Mouse (Mus musculus): Measurements from ENCODE around the gene Cdk18. TPM values are rescaled to one million over a fixed set of nuclear protein-coding genes. Genes with fewer than 3 reads are reported as not detected.

Gene Cdk18
- polyA plus RNA-seq, 1 experiment from 2014 or later = 0.82 TPM

DNA sequence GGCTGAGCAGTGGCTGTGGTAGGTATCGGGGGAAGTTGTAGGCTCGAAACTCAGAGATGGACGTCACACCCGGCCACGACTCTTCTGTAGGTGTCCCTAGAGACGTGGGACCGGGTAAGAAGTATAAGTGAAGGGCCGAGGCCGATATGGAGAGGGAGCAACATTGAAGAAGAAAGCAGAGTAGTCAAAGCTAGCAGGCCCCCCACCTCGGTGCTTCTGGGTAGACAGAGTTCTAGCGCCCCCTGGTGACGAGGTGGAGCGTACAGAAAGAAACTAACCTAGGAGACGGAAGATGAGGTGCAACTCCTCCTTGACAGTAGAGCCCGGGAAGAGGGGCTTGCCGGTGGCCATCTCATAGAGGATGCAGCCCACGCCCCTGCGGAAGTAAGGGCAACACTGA is 22.9 kb downstream of the Cdk18 start:
- Histone ChIP-seq H3K4me3 (ENCODE audit: low read depth, low read length) (no peak overlapping the region), H3K9ac (ENCODE audit: low read depth, low read length) (no peak overlapping the region), H3K4me2 (replicated peaks; ENCODE audit: low read depth, low read length) (no peak overlapping the region), H3K4me1 (replicated peaks; ENCODE audit: control insufficient read depth, insufficient read depth, low read length) (no peaks in the 10 kb centered on the region), H3K36me3 (ENCODE audit: control insufficient read depth, insufficient read depth, low read length) (no peaks in the 10 kb centered on the region), H3K9me3 (ENCODE audit: control insufficient read depth, low read length) (no peaks in the 10 kb centered on the region), H3K27ac (ENCODE audit: low read depth, low read length) (no peak overlapping the region), H3K27me3 (ENCODE audit: control insufficient read depth, insufficient read depth, low read length) (no peaks in the 10 kb centered on the region)
- WGBS = 24% methylated on average over 18 of the region's 18 CpGs
- DNase-seq (ENCODE audit: low spot score) (peak; percentile 80), ATAC-seq (ENCODE audit: low FRiP score) (no peak)

DNA sequence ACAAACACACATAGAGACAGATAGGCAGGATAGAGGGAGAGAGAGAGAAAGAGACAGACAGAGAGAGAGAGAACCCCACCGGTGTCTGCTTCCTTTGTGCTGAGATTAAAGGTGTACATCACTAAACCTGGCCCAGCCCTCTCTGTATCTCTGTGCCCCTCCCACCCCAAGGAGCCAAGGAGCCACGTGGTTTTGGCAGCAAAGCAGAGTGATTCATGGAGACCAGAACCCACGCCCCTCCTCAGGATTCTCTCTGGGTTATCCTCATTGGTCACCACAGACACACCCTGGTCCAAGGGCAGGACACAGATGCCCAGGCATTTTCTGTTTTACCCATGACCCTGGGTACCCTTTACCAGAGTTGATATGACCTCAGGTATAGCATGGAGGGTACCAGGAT is 26.4 kb downstream of the Cdk18 start:
- Histone ChIP-seq H3K27me3 (ENCODE audit: control insufficient read depth, insufficient read depth, low read length) (no peaks in the 10 kb centered on the region), H3K4me3 (ENCODE audit: low read depth, low read length) (no peak overlapping the region), H3K36me3 (ENCODE audit: control insufficient read depth, insufficient read depth, low read length) (no peaks in the 10 kb centered on the region), H3K4me2 (replicated peaks; ENCODE audit: low read depth, low read length) (no peak overlapping the region), H3K9me3 (ENCODE audit: control insufficient read depth, low read length) (no peaks in the 10 kb centered on the region), H3K4me1 (replicated peaks; ENCODE audit: control insufficient read depth, insufficient read depth, low read length) (no peaks in the 10 kb centered on the region), H3K9ac (ENCODE audit: low read depth, low read length) (no peak overlapping the region), H3K27ac (ENCODE audit: low read depth, low read length) (no peak overlapping the region)
- WGBS = 63% methylated on average over 3 of the region's 3 CpGs
- no peak for ATAC-seq (ENCODE audit: low FRiP score)
- DNase-seq (ENCODE audit: low spot score) = no peak

DNA sequence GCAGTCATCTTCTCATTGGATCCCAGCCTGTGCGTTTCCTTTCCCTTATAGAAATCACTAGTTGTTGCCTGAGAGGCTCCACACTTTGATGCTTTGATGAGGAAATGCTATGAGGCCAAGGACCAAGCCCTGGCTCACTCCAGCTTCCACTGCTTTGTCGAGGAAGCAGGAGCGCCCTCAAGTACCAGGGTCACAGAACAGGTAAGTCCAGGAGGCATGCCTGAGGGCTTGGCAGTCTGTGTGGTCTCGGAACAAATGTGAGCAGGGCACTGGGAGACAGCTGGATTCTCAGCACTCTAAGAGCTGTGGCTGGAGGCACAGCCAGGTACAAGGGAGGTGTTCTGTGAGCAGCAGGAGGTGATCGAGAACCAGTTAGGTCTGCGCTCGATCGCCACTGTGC is 27.1 kb downstream of the Cdk18 start:
- DNase-seq (ENCODE audit: low spot score) (no peak), ATAC-seq (ENCODE audit: low FRiP score) (no peak)
- Histone ChIP-seq H3K27ac (ENCODE audit: low read depth, low read length) (no peak overlapping the region), H3K4me3 (ENCODE audit: low read depth, low read length) (no peak overlapping the region), H3K9ac (ENCODE audit: low read depth, low read length) (no peak overlapping the region), H3K9me3 (ENCODE audit: control insufficient read depth, low read length) (no peaks in the 10 kb centered on the region), H3K4me1 (replicated peaks; ENCODE audit: control insufficient read depth, insufficient read depth, low read length) (no peaks in the 10 kb centered on the region), H3K4me2 (replicated peaks; ENCODE audit: low read depth, low read length) (no peak overlapping the region), H3K36me3 (ENCODE audit: control insufficient read depth, insufficient read depth, low read length) (no peaks in the 10 kb centered on the region), H3K27me3 (ENCODE audit: control insufficient read depth, insufficient read depth, low read length) (no peaks in the 10 kb centered on the region)
- WGBS = 79% methylated on average over 8 of the region's 8 CpGs

DNA sequence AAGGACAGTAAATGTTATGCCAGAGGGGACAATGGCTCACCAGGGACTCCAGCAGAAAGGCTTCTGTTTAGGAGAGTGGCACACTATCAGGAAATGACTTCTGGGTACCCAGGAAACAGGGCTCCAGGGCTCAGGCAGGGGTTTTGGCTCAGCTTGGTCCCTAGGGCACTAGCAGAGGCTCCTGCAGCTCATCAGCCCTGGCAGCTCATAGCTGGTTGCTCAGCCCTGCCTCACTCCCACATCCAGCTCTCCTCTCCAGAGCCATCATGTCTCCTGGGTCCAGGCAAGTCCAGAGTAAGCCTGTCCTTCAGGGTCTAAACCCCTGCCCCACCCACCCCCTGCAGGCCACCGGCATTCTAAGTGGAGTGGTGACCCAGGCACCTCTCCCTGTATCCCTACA is 28.1 kb downstream of the Cdk18 start:
- H3K36me3 ChIP-seq (ENCODE audit: control insufficient read depth, insufficient read depth, low read length) = no peaks in the 10 kb centered on the region
- WGBS = 56% methylated on average over 1 of the region's 1 CpGs
- no peaks in the 10 kb centered on the region for H3K4me1 ChIP-seq (replicated peaks; ENCODE audit: control insufficient read depth, insufficient read depth, low read length)
- H3K9me3 ChIP-seq (ENCODE audit: control insufficient read depth, low read length) = no peaks in the 10 kb centered on the region
- H3K4me3 ChIP-seq (ENCODE audit: low read depth, low read length) = no peak overlapping the region
- H3K9ac ChIP-seq (ENCODE audit: low read depth, low read length) = no peak overlapping the region
- ATAC-seq (ENCODE audit: low FRiP score) (no peak), DNase-seq (ENCODE audit: low spot score) (no peak)
- no peaks in the 10 kb centered on the region for H3K27me3 ChIP-seq (ENCODE audit: control insufficient read depth, insufficient read depth, low read length)
- no peak overlapping the region for H3K27ac ChIP-seq (ENCODE audit: low read depth, low read length)
- no peak overlapping the region for H3K4me2 ChIP-seq (replicated peaks; ENCODE audit: low read depth, low read length)

DNA sequence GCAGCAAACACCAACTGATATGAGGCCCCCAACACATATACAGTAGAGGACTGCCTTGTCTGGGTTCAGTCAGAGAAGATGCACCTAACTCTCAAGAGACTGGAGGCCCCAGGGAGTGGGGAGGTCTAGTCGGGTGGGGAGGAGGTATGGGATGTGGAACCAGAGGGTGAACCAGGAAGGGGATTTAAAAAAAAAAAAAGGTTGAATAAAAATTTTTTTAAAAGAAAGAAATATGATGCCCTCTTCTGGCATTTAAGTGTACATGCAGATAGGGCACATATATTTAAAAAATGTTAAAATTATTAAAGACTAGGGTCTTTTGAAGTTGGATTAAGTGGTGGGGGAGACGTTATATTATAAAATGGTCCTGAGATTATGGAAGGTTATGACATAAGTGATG is 30.1 kb downstream of the Cdk18 start:
- no peaks in the 10 kb centered on the region for H3K36me3 ChIP-seq (ENCODE audit: control insufficient read depth, insufficient read depth, low read length)
- WGBS = 81% methylated on average over 2 of the region's 2 CpGs
- no peak overlapping the region for H3K4me2 ChIP-seq (replicated peaks; ENCODE audit: low read depth, low read length)
- H3K9me3 ChIP-seq (ENCODE audit: control insufficient read depth, low read length) = no peaks in the 10 kb centered on the region
- H3K4me3 ChIP-seq (ENCODE audit: low read depth, low read length) = no peak overlapping the region
- H3K4me1 ChIP-seq (replicated peaks; ENCODE audit: control insufficient read depth, insufficient read depth, low read length) = no peaks in the 10 kb centered on the region
- H3K27ac ChIP-seq (ENCODE audit: low read depth, low read length) = no peak overlapping the region
- DNase-seq (ENCODE audit: low spot score) (no peak), ATAC-seq (ENCODE audit: low FRiP score) (no peak)
- no peak overlapping the region for H3K9ac ChIP-seq (ENCODE audit: low read depth, low read length)
- H3K27me3 ChIP-seq (ENCODE audit: control insufficient read depth, insufficient read depth, low read length) = no peaks in the 10 kb centered on the region

DNA sequence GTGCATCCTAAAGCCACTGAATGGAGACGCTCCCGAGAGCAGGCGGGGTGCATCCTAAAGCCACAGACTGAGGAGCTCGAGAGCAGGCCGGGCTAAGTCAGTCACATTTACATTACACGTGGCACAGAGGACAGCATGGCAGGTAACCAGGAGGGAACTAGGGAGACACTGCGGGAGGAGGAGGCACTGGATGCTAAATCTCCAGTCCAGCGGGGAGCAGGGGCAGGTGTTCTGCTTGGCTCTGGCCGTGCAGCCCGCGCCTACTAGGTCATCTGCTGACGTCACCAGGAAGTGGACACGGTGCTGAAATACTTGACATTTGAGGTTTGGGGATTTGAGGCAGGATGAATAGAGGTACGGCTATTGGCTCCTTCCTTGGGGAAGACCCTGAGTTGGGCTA is 35.1 kb downstream of the Cdk18 start:
- no peak overlapping the region for H3K9ac ChIP-seq (ENCODE audit: low read depth, low read length)
- no peak for ATAC-seq (ENCODE audit: low FRiP score)
- DNase-seq (ENCODE audit: low spot score) = no peak

DNA sequence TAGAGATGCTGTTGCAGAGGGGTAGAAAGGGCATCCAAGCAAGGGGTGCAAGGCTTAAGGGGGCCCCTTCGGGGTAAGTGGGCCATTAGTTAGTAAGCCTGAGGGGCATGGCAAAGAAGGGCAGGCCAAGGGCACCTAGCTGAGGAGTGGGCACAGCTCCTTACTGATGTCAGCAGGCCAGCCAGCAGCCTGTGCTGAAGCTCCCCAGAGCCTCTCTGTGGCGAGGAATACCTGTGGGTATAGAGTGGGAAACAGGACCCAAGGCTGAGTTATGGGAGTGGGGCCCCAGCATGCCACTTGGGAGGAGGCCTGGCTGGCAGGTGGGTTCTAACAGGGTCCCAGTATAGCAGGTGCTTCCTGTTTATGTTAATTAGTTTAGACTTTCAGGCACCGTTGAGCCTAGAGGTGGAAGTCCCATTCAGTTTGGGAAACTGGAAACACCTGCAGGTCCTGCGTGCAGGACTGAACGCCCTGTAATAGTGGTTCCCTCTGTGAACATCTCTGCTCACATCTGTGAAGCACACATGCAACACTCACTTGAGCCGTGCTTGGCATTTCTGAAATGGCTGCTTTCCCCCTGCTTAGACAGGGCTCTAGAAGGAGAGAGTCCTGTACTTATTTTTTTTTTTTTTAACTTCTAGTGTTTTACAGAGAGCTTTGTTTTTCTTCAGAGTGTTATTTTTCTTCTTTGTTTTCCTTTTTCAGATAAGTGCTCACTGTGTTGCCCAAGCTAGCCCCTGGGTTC is 37.4 kb downstream of the Cdk18 start:
- Histone ChIP-seq H3K9ac (ENCODE audit: low read depth, low read length) (no peak overlapping the region), H3K4me3 (ENCODE audit: low read depth, low read length) (no peak overlapping the region), H3K9me3 (ENCODE audit: control insufficient read depth, low read length) (no peaks in the 10 kb centered on the region), H3K27ac (ENCODE audit: low read depth, low read length) (no peak overlapping the region), H3K4me2 (replicated peaks; ENCODE audit: low read depth, low read length) (no peak overlapping the region), H3K4me1 (replicated peaks; ENCODE audit: control insufficient read depth, insufficient read depth, low read length) (no peaks in the 10 kb centered on the region), H3K36me3 (ENCODE audit: control insufficient read depth, insufficient read depth, low read length) (no peaks in the 10 kb centered on the region), H3K27me3 (ENCODE audit: control insufficient read depth, insufficient read depth, low read length) (no peaks in the 10 kb centered on the region)
- ATAC-seq (ENCODE audit: low FRiP score) (no peak), DNase-seq (ENCODE audit: low spot score) (no peak)
- 75% methylated on average over 6 of the region's 6 CpGs for WGBS

More for the DNA sequence above, 35.1 kb downstream of the Cdk18 start:
- H3K4me1 ChIP-seq (replicated peaks; ENCODE audit: control insufficient read depth, insufficient read depth, low read length) = no peaks in the 10 kb centered on the region
- no peaks in the 10 kb centered on the region for H3K9me3 ChIP-seq (ENCODE audit: control insufficient read depth, low read length)
- no peaks in the 10 kb centered on the region for H3K36me3 ChIP-seq (ENCODE audit: control insufficient read depth, insufficient read depth, low read length)
- H3K4me2 ChIP-seq (replicated peaks; ENCODE audit: low read depth, low read length) = no peak overlapping the region
- H3K4me3 ChIP-seq (ENCODE audit: low read depth, low read length) = no peak overlapping the region
- H3K27me3 ChIP-seq (ENCODE audit: control insufficient read depth, insufficient read depth, low read length) = no peaks in the 10 kb centered on the region
- 72% methylated on average over 14 of the region's 14 CpGs for WGBS
- H3K27ac ChIP-seq (ENCODE audit: low read depth, low read length) = no peak overlapping the region

DNA sequence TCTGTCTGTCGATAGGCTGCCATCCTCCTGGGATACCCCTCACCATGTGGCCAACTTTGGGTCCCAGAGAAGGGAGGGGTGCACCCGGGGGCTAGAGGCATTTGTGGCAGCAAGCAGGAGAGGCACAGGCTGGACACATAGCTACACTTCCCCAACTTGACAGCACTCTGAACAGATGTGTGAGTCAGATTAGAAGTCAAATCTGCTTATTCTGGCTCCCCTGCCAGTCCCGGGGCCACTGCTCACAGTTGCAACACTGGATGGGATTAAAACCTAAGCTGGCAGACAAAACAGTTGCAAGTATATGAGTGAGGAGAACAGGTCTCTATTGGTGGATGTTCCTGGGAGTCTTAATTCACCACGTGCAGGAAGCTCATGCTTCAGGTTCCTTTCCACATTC is 39.7 kb downstream of the Cdk18 start:
- WGBS = 84% methylated on average over 4 of the region's 4 CpGs

DNA sequence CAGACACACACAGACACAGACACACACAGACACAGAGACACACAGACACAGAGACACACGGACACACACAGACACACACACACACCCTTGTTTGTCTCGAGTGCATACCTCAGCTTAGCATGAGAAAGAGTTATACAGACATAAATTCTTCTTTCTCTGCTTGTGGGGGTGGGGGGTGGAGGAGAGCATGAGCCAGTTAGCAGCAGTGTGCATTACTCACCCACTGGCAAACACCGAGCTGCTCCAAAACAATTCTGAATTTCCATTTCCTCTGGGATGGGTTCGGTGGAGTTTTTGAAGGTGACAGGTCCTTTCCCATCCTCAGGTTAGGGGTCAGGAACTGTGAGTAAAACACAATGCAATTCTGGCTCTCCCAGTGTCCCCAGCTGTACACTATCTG is 40.5 kb downstream of the Cdk18 start:
- no peak overlapping the region for H3K9ac ChIP-seq (ENCODE audit: low read depth, low read length)
- DNase-seq (ENCODE audit: low spot score) (no peak), ATAC-seq (ENCODE audit: low FRiP score) (no peak)
- H3K4me3 ChIP-seq (ENCODE audit: low read depth, low read length) = no peak overlapping the region
- H3K4me2 ChIP-seq (replicated peaks; ENCODE audit: low read depth, low read length) = no peak overlapping the region
- H3K36me3 ChIP-seq (ENCODE audit: control insufficient read depth, insufficient read depth, low read length) = no peaks in the 10 kb centered on the region
- 86% methylated on average over 4 of the region's 4 CpGs for WGBS
- H3K27ac ChIP-seq (ENCODE audit: low read depth, low read length) = no peak overlapping the region
- no peaks in the 10 kb centered on the region for H3K4me1 ChIP-seq (replicated peaks; ENCODE audit: control insufficient read depth, insufficient read depth, low read length)
- no peaks in the 10 kb centered on the region for H3K9me3 ChIP-seq (ENCODE audit: control insufficient read depth, low read length)
- no peaks in the 10 kb centered on the region for H3K27me3 ChIP-seq (ENCODE audit: control insufficient read depth, insufficient read depth, low read length)

More for the DNA sequence above, 39.7 kb downstream of the Cdk18 start:
- Histone ChIP-seq H3K27me3 (ENCODE audit: control insufficient read depth, insufficient read depth, low read length) (no peaks in the 10 kb centered on the region), H3K4me2 (replicated peaks; ENCODE audit: low read depth, low read length) (no peak overlapping the region), H3K4me1 (replicated peaks; ENCODE audit: control insufficient read depth, insufficient read depth, low read length) (no peaks in the 10 kb centered on the region), H3K9ac (ENCODE audit: low read depth, low read length) (no peak overlapping the region), H3K36me3 (ENCODE audit: control insufficient read depth, insufficient read depth, low read length) (no peaks in the 10 kb centered on the region), H3K4me3 (ENCODE audit: low read depth, low read length) (no peak overlapping the region), H3K9me3 (ENCODE audit: control insufficient read depth, low read length) (no peaks in the 10 kb centered on the region), H3K27ac (ENCODE audit: low read depth, low read length) (no peak overlapping the region)
- ATAC-seq (ENCODE audit: low FRiP score) = no peak
- DNase-seq (ENCODE audit: low spot score) = no peak

All from hindbrain, embryonic 11.5 days (tissue).